Mouse (Mus musculus) lung, adult 18-20 months (tissue): Measurements from ENCODE around the gene Gm49368.

Experiments used
- DNase-seq, 2 experiments: peaks; one replicate each; pipeline ENCODE4 v3.0.0; 2022; ENCODE audit warnings: mixed read lengths in 2 of 2

Gm49368 gene

DNA sequence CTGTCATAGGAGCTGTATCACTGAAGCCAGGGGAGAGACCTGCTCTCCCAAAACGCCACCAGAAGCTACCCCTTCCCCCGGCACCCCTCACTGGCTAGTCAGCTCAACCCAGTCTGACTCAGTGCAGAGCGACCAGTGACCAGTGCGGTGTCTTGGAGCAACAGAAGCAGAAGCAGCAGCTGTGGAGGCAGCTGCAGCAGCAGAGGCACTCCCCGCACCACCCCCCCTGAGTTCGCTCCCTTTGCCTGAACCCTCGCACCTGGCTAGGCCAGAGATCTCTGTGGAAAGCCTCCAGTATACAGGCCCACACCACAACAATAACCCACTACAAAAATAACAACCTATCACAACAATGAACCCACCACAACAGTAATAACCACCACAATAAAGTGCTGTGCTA is 3.9 kb upstream of the Gm49368 start:
- no peak for DNase-seq

DNA sequence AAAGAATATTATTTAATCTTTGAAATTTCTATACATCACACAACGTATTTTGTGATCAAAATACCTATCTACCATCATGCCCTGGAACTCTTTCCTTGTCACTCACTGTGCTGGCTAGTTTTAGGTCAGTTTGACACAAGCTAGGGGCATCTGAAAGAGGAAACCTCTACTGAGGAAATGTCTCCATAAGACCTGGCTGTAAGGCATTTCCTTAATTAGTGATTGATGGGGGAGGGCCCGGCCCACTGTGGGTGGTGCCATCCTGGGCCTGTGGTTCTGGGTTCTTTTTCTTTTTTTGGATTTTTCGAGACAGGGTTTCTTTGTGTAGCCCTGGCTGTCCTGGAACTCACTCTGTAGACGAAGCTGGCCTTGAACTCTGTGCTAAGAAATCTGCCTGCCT is 3.4 kb upstream of the Gm49368 start:
- DNase-seq = no peak

GRCm38 (mm10) chr7:128063211-128063781 is 813 bp downstream of the Gm49368 start:
- DNase-seq = peak in 1 of 2 experiments; percentile 8

- peak in 1 of 2 experiments; percentile 17 for DNase-seq
These were observed 3.1 kb downstream of the Gm49368 start for GRCm38 (mm10) chr7:128065547-128065946.

GRCm38 (mm10) chr7:128067847-128068246 is 5.4 kb downstream of the Gm49368 start:
- peak in 1 of 2 experiments; percentile 23 for DNase-seq

GRCm38 (mm10) chr7:128069844-128070243 is 7.4 kb downstream of the Gm49368 start:
- DNase-seq = no peak

GRCm38 (mm10) chr7:128071816-128072215 is 9.3 kb downstream of the Gm49368 start:
- no peak for DNase-seq

DNA sequence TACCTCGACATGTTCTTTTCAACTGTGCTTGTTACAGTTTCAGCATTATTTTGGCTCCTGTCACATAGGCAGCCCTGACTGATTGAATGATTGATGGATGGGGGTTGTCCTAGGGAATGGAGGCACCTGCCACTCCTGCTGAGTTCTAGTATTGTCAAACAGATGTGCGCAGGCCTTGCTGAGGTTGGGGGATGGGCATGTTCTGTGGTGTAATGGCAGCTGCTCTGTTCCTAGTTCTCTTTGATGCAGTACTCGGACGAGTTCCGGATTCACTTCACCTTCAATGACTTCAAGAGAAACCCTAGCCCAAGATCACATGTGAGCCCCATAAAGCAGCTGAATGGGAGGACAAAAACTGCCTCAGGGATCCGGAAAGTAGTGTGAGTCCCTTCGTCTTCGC is 17.5 kb downstream of the Gm49368 start:
- no peak for DNase-seq

- DNase-seq = peak; percentile 10 to 15
These were observed 26.7 kb downstream of the Gm49368 start for GRCm38 (mm10) chr7:128089141-128089540.

GRCm38 (mm10) chr7:128098135-128098534 is 35.7 kb downstream of the Gm49368 start:
- no peak for DNase-seq

DNA sequence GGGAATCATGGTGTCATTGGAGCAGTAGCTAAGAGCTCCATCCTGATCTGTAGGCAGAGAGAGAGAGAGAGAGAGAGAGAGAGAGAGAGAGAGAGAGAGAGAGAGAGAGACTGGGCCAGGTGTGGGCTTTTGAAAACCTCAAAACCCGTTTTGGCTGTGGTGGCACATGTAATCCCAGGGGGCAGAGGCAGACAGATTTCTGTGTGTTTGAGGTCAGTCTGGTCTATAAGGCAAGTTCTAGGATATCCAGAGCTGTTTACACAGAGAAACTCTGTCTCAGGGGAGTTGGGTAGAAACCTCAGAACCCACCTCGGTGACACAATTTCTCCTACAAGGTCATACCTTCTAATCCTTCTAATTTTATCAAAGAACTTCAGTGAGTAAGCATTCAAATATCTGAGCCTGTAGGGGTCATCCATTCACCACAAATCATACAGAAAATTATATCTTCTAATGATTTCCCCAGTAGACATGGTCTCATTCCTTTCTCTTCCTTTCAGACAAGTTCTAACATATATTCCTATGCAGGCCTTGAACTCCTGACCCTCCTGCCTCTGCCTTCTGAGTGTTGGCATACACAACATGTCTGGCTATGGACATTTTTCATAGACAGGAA is 38.4 kb downstream of the Gm49368 start:
- DNase-seq = no peak

DNA sequence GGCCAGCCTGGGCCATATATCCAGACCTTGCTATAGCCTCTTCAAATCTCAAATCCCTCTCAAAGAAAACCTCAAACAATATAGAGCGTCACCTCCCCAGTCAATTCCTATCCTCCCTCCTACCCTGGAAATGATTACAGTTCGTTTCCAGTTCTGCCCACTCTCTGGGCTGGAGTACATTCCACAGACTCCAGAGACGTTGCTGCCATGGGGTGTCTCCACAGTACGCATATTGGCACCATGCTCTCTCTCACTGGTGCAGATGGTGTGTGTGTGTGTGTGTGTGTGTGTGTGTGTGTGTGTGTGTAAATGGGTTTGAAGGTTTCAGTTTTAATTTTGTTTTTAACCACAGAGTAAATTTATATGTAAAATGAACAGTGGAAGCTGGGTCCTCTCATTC is 42.8 kb downstream of the Gm49368 start:
- peak in 1 of 2 experiments; percentile 5 for DNase-seq

DNA sequence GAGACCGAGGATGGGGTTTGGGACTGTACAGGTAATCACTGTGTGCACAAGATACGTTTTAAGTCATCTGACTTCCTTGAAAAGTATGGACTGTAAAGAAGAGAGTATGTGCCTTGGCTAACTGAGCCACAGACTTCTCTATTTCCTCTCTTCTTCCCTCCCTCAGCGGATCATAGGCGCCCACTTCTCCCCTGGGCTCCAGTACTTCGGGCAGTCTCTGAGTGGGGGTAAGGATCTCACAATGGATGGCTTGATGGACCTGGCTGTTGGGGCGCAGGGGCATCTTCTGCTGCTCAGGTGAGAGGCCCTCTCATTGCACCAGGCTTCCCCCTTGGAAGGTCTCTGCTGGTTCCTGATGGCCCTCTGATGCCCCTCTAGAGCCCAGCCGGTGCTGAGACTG is 45.0 kb downstream of the Gm49368 start:
- no peak for DNase-seq

- DNase-seq = peak in 1 of 2 experiments; percentile 1
These were observed 47.8 kb downstream of the Gm49368 start for GRCm38 (mm10) chr7:128110314-128110713.

DNA sequence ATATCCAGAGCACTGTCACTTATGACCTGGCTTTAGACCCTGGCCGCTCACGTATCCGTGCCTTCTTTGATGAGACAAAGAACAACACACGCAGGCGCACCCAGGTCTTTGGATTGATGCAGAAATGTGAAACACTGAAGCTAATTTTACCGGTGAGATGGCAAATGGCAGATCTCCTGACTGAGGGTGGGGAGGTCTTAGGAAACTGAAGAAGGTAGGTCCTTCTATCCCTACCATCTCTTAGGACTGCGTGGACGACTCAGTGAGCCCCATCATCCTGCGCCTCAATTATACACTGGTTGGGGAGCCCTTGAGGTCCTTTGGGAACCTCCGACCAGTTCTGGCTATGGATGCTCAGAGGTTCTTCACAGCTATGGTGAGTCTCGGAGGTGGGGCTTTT is 49.6 kb downstream of the Gm49368 start:
- DNase-seq = no peak

GRCm38 (mm10) chr7:128114371-128115105 is 52.1 kb downstream of the Gm49368 start:
- DNase-seq = peak in 1 of 2 experiments; percentile 1

DNA sequence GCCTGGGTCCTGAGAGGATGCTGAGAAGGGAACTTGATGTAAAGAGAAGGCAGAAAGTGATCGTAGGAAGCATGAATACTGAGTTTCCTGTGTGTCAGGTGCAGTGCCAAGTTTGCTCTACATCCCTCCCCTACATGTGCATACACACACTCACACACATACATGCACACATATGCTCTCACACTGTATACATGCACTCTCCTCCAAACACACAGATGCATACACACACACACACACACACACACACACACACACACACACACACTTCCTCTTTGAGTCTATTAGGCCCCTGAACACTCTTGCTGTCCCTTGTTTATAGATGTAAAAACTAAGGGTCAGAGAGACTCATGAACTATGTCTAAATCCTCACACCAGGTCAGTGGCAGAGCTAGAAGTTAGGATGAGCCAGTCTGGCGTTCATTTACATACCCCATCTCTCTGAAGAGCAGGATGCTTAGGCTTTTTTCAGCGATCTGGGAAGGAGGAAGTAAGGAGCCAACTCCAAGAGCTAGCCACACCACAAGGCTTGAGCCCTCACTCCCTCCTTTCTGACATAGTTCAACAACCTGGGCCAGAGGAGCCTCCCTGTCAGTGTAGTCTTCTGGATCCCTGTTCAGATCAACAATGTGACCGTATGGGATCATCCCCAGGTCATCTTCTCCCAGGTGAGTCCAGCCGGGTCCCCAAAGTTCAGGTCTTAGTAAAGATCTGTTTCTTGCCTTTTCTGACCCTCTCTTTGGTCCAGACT is 52.9 kb downstream of the Gm49368 start:
- DNase-seq = peak in 1 of 2 experiments; percentile 1

GRCm38 (mm10) chr7:128116396-128116795 is 53.9 kb downstream of the Gm49368 start:
- no peak for DNase-seq

- peak in 1 of 2 experiments; percentile 1 for DNase-seq
These were observed 57.4 kb downstream of the Gm49368 start for GRCm38 (mm10) chr7:128119726-128120490.

GRCm38 (mm10) chr7:128128741-128129720 is 66.5 kb downstream of the Gm49368 start, which contains the start of gene Itgax:
Gene Itgax (plus strand): TSS chr7:128129547.
- peak; percentile 21 to 34 for DNase-seq

DNA sequence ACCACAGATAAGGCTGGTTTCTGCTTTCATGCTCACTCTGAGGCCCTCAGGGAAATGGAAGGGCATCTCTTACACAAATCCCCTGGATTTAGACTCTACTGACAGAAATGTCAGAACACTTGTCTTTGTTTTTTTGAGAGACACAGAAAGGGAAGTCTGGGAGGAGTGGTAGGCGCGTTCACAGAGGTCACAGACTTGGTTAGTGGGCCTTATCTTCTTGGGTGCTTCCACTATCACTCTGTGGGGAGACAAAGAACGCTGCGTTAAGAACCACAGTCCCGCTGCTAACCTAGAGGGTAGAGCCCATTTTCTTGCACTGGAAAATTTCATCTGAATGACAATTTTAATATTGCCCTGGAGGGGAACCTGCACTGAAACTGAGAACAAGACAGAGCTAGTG is 69.7 kb downstream of the Gm49368 start:
- DNase-seq = no peak
